Mouse (Mus musculus) megakaryocyte, adult 5-6 weeks (primary cell): ENCODE data around the gene 4930519G04Rik. TPM values are rescaled to one million over a fixed set of nuclear protein-coding genes. Genes with fewer than 3 reads are reported as not detected.
"Not testable (repeated sequence)": the region's sequence is repeated elsewhere in the genome, so short reads cannot be mapped to it uniquely, and the experiment has no call there.

ENCODE experiments used
- ATAC-seq: 2 replicates; pipeline ENCODE4 v1.8.0; 2016; ENCODE audit warnings: mild to moderate bottlenecking, inconsistent platforms; ENCODE audit not compliant: poor library complexity, severe bottlenecking
- total RNA-seq, 2 experiments: library from RNA; stranded (forward) in 1 of 2; stranded (reverse) in 1 of 2; fragments of 153-499, 151-499 nt in 1 of 2; fragments of 221-1000, 200-1000 nt in 1 of 2; gene quantifications; 2 replicates each; pipeline versions ENCODE4 v1.2.3 to v1.2.4; 2015 to 2017

4930519G04Rik gene
- 0.16 and 0.30 TPM in 2 replicates for total RNA-seq (2015)
- total RNA-seq (2017), result 0.24 and 0.84 TPM in 2 replicates

DNA sequence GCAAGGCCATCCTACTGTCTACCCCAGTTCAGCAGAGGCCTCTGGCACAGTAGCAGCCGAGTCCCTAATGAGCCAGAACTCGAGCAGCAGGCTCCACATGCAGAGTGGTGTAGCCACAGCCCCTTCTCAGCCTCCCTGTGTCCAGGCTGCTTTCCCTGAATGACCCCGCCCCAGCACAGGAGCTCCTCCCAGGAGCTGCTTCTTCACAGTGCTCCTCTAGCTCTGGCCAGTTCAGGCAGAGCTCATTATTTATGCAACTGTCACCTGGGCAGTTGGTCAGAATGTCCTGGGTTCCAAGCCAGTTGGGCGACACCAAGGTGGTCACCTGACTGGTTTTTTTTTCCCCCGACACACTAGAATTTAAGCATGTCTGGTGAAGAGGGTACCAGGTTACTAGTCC, at the start of gene 4930519G04Rik:
4930519G04Rik (plus strand) TSS at position 301 of the 400 bp plus-strand sequence.
- not testable (repeated sequence) for ATAC-seq

DNA sequence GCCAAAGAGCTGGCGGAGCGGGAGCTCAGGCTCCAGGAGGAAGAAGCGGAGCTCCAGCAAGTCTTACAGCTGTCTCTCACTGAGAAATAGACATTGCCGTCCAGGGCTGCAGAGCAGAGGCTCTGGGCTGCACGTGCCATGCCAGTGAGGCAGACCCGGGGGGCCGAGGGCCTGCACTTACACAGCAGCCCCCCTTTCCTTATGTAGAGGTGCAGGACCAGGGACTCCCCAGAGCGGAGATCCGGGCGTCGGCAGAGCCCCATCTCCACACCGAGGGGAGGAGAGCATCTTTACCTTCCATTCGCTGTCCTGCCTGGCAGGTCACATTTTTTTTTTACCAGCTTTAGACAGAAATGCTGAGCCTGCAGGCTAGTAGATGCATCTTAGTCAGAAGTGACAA, 49.1 kb upstream of the 4930519G04Rik start:
- ATAC-seq, result no peak

DNA sequence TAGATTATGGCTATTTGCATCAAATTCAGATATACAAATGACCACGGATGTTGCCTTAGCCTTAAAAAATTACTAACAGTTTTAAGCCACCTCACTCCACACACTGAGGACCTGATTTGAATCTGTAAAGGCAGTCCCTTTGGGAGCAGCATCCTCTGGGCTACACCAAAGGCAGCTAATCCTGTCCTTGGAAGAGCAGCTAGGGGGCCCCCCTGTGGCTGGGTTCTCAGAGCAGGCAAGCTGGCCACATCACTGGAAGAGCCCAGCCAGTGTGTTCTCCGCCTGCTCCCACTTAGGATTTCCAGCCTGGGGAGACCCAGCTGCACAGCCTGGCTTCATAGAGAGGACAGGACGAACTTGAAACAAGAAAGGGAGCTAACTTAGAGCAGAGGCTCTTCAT, 48.5 kb upstream of the 4930519G04Rik start:
- no peak for ATAC-seq

DNA sequence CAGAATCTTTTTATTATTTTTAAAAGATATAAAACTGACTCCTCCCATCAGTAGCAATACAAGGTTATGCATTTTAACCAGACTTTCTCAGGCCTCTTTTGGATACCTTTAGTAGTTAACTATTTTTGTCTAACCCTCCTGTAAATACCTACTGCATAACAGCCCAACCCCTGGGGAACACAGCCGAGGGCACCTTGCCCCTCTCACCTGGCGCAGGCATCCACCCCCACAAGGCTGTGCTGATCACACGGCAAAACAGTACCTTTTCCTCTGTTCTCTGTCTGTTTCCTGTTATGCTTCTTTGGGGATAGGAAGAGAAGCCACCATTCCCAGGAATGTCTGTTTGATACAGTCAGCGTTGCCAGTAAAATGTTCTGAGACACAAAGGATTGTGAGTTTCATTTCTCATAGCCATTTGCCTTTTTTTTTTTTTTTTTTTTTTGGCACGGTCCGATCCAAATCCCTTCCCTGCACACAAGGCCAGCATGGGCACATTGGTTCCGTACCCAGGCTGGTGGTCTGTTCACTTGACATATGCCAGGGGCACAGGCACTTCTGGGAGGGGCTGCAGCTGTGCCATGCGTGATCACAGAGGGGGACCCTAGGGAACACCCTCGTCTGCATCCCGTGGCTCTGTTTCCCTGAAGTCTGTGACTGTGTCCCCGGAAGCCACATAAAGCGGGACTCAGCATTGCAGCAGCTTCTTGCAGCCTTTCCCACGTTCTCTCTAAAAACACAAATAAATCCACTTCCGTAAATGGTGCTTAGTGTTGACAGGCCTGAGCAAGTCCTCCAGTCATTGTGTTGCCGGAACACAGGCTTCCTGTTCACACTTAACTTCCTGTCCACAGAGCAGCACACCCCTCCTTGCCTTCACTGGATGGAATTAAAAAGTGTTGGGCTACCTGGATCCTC, 47.8 kb upstream of the 4930519G04Rik start:
- peak; percentile 94 for ATAC-seq

DNA sequence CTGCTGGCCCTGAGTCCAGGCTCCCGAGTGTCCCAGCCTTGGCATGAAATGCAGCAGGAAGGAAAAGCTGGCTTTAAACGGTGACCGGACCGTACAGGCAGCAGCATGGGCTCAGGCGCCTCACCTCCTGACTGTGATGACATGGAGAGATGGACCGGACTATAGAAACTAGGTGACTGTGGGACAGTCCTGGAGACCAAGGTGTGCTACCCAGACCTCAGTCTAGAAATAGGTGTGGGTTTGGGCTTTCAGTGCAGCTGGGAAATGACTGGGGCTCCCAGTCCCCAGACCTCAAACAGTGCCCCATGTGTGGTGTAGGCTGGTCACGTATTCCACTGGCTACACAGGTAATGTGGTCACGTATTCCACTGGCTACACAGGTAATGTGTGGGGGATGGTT, 46.8 kb upstream of the 4930519G04Rik start:
- 0 out of 2 replicates have a peak, but pooled peaks have one; percentile 7 for ATAC-seq

DNA sequence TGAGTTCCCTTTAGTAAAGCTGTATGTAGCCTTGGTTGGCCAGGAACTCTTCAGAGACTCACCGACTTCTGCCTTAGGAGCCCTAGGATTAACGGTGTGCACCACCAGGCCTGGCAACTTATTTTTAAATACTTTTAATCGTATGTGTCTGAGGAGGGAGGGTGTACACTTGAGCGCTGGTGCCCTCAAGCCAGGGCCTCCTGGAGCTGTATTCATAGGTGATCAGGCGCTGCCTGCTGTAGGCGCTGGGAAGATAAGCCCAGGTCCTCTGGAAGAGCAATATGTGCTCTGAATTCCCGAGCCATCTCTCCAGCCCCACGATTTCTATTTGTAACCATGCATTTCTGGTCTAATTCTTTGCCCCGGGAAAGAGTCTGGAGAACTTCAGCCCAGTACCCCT, 46.4 kb upstream of the 4930519G04Rik start:
- ATAC-seq, result no peak

DNA sequence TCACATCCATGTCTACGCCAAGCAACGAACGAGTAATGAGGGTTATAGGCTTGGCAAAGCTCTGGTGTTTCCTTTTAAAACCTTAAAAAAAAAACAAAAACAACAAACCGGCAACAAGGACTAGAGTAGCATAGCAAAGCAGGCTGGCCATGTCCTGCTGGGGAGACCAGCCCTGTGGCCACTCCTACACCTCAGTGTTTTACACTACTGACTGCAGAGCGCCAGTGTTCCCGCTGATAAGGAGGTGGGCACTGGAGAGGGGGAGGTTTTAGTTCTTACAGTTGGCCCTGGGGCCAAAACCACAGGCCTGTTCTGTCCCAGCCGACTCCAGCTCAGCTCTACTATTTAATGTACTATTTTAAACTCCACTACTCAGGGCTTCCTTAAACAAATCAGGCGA, 46.0 kb upstream of the 4930519G04Rik start:
- no peak for ATAC-seq

DNA sequence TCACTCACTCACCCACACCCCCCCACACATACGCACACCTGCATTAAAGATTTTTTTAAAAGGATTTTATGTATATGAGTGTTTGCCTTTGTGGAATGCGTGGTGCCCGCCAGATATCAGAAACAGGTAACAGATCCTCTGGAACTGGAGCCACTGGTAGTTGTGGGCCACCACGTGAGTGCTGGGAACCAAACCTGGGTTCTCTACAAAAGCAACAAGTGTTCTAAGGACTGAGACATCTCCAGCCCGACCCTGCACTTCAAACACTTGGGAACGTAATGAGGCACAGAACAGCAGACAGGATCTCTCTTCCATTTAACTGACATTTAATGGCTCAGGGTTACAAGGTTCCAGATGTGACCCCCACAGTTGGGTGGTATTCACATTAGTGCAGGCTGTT, 45.6 kb upstream of the 4930519G04Rik start:
- ATAC-seq, result no peak

DNA sequence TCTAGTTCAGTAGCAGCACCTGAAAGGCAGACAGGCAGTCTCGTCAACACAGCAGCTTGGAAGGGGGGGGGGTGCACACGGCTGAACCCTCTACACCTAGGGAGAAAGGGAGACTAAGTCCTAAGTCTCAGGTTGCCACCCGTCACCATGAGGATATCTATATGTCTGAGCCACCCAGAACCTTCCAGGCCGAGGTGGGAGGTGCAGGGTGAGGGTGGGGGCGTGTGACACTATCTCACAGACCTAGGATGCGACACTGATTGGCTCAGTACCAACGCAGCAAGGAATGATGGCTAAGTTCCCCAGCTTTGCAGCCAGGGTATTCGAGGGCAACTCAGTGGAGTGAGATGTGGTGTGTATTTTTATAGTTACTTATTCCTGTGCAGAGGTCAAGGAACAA, 45.1 kb upstream of the 4930519G04Rik start:
- ATAC-seq, result no peak

DNA sequence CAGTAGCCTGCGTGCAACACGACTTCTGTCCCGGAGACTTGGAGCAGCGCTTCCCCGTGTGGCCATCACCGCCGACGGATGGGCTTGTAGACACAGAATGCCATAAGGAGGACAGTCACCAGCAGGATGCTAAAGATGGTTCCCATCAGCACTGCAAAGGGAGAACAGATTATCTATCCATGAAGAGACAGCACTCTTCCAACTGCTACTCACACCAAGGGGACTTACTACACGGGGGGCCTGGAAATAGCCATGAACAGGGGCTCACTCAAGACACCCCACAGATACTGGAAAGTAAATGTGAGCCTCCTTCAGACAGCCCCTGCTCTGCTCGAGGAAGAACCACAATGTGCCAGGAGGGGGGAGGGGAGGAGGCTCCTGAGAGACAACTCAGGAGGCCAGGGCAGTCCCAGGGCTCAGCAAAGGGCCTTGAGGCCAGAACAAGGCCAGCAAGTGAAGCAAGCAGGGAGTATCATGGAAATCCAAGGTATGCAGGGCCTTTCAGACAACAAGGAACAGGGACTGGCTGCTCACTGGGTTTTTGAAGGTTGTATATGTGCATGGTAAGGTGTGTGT, 44.2 kb upstream of the 4930519G04Rik start:
- no peak for ATAC-seq

DNA sequence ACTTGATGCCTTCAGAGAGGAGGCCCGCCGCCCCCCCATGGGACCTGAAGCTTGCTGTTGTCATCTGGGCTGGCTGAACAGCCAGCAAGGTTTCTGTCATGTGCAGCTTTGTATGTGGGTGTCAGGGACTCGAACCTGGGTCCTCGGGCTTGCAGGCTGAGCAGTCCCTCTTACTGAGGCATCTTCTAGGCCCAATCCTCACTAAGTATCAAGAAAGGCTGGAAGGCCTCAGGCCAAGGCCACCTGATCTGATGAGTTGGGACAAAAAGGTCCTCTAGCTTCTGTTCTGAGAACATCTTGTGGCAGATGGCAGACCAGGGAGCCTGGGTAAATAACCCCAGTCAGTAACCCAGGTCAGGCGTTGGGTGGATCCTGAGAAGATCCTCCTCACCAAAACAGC, 43.6 kb upstream of the 4930519G04Rik start:
- ATAC-seq, result no peak

DNA sequence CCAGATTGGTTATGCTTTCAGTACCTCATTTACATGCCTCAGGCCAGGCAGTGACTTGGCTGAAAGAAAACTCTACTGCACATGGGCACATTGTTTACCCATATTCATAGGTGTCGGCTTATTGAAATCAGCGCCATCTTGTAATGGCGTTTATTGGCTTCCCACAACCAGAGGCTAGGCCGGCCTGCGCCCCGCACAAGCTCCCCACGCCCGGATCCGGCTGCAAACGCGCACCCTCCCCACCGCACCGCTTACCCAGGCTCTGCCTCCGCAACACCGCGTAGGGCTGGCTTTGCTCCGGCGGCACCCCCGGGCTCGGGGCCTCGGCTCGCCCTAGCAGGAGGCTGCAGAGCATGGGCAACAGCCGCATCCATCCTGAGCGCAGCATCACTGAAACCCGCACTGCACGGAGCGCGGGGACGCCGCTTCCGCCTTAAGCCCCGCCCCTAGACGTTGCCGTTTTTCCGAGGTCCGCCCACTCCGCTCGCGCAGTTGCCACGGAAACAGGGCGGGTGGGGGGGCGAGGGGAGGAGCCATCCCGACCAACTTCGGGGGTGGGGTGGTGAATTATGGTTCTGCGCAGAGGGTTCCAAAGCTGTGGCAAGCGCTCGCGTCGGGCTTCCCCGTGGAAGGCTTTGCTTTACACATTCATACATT, 39.8 kb upstream of the 4930519G04Rik start:
- ATAC-seq, result peak; percentile 97

DNA sequence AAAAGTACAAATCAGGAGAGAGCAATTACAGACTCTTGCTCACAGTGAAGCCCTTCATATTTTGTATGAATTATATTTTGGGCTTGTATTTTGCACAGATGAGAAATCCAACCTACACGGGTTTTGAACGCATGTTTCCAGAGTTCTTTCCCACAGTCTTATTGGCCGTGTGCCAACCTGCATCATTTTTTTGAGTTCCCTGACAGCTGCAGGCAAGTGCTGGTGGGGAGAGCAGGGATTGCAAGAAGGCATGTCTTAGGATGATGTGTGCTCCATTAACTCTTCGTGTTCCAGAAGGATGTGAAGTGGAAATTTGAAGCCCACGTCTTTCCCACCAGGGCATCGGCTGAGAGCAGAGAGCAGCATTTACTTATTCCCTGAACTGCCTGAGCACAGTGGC, 36.9 kb upstream of the 4930519G04Rik start:
- no peak for ATAC-seq

DNA sequence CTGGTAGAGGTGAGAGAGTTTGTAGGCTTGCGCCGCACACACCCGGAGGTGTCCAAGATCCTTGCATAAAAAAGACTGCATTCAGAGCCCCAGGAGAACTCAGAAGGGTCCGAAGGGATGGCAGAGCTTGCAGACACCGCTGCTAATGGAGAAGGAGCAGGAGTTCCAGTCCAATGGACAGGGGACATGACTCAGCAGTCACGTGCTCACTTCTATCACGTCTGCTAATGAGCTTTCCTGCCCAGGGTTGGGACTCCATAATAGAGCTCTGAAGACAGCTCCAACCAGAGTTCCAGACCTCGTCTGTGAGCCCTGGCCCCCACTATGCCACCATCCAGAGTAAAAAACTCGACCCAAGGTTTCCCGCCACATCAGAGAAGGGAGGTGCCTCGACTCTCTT, 35.3 kb upstream of the 4930519G04Rik start:
- ATAC-seq, result no peak

DNA sequence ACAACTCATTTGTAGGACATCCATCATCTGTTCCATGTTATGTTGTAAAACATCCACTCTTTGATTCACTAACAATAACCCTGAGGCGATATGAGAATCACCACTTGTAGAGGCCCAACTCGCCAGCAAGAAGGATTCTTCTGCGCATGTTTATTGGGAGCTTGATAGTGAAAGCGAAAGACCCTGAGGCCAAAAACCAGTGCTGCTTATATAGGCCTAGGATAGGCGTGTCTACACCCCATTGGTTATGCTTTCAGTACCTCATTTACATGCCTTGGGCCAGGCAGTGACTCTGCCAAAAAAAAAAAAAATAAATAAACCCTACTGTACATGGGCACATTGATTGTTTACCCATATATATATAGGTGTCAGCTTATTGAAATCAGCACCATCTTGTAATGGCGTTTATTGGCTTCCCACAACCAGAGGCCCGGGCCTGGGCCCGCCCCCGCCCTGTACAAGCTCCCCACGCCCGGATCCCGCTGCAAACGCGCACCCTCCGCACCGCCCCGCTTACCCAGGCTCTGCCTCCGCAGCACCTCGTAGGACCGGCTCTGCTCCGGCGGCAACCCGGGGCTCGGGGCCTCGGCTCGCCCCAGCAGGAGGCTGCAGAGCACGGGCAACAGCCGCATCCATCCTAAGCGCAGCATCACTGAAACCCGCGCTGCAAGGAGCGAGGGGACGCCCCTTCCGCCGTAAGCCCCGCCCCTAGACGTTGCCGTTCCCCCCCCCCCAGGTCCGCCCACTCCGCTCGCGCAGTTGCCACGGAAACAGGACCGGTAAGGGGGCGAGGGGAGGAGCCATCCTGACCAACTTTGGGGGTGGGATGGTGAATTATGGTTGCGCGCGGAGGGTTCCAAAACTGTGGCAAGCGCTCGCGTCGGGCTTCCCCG, 30.4 kb upstream of the 4930519G04Rik start, which contains the start of gene 1500011B03Rik:
1500011B03Rik (minus strand) TSS at position 673 of the 893 bp plus-strand sequence.
- ATAC-seq, result peak; percentile 51

DNA sequence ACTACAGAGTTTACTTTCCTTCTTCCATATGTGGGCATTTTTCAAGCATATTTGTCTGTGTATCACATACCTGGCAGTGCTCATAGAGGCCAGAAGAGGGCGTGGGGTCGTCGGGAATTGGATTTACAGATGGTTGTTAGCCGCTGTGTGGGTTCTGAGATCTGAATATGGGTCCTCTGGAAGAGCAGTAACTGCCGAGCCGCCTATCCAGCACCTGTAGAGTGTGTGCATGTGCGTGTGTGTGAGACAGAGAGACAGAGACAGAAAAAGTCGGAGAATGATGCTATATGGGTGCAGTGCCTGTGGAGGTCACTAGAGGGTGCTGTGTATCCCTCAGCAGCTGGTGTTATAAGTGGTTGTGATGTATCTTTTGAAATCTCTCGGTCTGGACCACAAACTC, 29.3 kb upstream of the 4930519G04Rik start:
- ATAC-seq, result peak; percentile 70

DNA sequence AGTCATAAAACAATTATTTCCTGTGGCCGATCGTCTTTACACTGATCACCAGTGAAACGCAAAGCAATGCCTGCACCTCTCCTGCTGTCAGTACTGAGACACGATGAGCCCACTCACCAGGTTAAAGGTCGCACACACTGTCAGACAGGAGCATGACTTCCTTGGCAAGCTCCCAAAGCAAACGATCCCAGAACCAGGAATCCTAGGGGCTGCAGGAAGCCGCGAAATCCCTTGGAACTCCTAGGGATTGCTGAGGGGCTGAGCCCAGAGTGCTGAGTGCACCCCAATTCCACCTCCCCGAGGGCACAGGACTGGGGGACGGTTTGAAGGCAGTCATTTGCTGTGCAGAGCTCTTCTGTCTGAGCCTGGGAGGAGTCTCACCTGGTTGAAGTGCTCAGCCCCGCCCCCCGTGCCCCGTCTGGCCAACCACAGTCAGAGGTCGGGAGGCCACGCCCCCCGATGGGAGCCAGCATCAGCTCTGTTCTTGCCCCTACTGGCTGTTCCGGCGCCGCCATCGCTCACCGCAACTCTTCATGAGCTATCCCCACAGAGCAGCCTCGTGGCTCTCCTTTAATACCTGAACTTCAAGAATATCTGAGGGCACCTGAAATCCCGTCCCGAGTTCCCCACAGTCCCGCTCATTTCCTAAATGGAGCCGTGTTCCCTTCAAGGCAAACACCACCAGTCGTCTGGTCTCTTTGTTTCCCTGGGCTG, 27.3 kb upstream of the 4930519G04Rik start:
- peak; percentile 85 for ATAC-seq

DNA sequence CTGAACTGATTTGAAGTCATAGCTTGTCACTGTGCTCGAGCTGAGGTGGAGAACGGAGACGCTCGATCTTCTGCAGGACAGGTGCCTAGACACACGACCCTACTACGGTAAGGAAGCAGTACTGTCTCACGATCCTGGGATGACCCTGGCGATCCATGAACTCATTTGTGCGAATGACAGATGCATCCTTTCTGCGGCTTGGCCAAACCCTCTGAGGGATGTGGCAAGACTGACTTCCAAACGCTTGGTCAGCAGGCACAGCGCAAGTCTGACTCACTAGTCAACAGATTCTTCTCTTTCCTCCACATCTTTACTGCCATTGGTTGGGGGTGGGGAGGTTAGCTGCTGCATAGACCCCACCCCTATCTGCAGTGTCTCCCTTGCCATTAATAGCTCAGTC, 26.0 kb upstream of the 4930519G04Rik start:
- no peak for ATAC-seq

DNA sequence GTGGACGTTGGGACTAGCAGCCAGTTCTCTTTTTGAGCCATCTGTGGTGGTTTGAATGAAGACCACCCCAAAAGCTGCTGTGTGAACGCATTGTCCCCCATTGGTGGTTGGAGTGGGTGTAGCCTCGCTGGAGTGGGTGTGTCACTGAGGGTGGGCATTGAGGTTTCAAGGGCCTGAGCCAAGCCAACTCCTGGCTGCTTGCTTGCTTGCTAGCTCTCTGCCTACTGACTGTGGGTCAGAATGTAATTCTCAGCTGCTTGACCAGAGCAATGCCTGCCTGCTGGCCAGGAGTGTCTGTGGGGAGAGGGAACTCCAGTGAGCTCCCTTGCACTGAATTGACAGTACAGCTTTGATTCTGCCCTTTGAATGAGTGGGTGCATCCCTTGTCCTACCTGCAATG, 23.7 kb upstream of the 4930519G04Rik start:
- no peak for ATAC-seq

DNA sequence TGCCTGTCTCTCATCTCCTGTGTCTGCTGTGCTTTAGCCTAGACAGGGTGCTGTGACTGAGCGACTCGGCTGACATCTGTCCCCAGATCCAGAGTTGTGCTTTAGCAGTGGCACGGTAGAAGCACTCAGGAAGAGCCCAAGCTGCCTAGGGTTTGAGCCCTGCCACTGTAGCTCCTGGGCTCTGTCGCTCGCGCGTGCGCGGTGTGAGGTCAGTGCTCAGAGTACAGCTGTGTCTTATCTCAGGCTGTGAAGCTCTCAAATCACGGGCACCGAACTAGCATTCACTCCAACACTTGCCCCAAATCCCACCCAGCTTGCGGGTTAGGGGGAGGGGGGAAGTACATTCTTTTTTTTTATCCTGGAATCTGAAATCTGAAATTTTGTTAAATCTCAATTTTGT, 16.6 kb upstream of the 4930519G04Rik start:
- no peak for ATAC-seq
